Mouse (Mus musculus) cerebellum, adult 8-10 months (tissue): Measurements from ENCODE around the gene Ankrd39.

Experiments
- DNase-seq: peaks from one replicate; pipeline ENCODE4 v3.0.0; 2022

The Ankrd39 gene

DNA sequence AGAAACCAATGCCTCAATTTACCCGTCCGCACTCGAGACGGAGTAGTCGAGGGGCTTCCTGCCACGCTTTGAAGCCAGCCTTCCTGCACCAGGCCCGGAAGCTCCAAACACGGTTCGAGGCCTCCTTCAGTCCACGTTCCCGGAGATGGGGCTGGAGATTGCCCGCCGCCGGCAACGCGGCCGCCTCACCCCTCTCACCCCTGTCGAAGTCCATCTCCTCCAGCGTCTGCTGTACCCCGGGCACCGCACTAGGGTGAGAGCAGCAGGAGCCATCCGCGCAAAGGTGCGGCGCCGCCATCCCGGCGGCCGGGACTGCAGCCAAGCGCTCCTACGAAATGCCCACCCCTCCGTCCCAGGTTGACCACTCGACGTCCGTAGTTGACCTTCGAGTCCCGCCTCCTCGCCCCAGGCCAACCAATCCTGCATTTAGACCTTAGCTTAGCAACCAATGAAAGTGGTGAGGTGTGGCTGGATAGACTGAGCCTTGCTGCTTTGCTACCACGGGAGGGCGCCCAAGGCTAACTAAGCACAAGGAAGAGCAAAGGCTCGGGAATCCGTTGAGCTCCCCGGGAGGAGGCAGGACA is at the start of gene Ankrd39:
Gene Ankrd39 (minus strand): TSS at position 558 of the 584 bp plus-strand sequence.
- DNase-seq: peak; percentile 97

DNA sequence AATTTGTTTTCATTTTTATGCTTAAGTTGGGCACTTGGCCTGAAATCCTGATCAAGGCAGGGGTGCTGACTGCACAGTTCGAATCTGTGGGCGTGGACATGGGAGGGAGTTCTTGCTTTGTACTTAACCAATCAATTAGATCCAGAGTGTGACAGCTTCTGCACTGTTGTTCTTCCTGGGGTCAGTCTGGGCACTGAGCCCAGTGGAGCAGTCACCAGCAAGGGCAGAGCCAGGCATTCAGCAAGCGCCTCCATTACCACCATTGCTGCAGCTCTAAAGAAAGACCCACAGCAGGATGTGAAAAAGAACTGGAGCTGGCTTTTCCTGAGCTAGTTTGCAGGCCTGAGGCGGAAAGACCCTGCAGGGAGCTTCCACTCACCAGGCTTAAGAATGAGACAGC is 48.9 kb upstream of the Ankrd39 start:
- no peak for DNase-seq

DNA sequence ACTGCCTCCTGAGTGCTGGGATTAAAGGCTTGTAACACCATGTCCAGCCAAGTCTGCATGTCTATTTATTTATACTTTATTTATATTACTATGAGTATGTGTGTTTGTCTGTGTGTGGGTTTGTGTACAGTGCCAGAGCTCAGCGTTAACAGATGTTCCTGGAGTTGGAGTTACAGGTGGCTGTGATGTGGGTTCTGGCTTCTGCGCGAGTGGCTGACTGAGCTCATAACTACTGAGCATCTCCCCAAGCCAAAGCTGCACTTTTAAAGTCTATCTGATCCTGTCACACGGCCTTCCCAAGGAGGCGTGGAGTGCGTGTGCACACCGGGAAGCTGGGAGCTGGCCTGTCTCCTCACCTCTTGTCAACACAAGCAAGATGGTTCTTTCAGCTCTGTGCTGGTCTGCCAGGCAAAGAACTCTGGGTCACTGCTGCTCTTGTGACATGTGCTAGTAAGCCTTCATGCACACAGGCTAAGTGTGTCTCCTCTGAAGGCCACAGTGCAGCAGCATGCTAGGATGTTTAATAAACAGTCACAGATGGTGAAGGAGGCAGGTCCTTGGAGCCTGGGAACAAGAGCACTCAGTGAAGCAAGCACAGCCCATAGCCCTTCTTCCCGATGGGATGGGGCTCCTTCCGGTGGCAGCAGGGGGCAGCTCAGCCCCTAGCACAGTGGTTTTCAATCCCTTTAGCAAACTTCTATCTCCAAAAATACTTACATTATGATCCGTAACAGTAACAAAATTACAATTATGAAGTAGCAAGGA is 48.1 kb upstream of the Ankrd39 start:
- no peak for DNase-seq

DNA sequence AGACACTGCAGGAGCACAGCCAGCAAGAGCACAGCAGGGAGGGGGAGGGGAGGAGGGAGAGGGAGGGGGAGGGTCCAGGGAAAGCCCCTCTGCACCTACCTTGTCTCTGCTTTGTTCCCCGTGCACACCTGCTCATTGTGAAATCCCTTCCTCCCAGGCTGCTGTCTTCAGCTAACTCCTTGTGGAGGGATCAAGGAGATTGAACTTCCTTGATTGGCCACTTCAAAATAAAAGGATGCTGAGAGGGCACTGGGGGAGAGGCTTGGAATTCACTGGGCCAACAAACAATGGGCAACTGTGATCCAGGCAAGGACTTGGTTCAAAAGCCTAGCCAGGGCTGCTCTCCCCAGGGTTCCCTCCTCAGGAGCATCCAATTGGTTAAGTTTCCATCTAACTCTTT is 45.9 kb upstream of the Ankrd39 start:
- no peak for DNase-seq

DNA sequence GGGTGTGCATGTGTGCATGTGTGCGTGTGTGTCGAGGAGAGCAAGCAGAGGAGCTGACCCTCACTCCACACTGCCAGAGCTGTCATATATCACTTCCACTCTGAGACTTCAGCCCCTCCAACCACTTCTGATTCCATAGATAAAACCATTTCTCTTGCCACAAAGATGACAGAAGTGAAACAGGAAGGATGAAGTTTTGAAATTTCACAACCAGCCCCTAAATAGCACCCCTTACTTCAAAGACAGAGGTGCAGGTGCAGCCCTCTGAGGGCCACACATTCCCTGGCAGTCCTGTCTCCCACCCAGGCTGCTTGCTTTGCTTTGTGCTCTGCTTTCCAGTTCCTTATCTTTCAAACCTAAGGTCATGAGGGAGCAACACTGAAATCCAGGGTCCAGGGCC is 44.2 kb upstream of the Ankrd39 start:
- no peak for DNase-seq

DNA sequence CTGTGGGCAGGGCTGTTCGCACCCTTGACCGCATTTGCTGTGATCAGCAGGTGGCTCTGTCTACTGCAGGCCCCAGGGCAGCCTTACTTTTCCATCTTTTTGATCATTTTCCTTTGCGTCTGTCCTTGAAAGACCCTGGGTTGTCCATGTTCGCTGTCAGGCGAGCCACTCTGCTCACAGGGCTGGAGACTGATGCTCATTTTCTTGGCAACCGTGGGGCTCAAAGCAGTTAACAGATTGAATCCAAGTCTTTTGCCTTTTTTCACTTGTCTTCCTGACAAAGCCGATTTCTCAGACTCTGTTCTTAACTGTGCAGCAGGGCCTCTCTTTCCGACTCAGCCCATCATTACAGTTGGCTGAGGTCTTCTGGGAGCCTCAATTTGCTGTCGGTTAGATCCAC is 43.4 kb upstream of the Ankrd39 start:
- no peak for DNase-seq

DNA sequence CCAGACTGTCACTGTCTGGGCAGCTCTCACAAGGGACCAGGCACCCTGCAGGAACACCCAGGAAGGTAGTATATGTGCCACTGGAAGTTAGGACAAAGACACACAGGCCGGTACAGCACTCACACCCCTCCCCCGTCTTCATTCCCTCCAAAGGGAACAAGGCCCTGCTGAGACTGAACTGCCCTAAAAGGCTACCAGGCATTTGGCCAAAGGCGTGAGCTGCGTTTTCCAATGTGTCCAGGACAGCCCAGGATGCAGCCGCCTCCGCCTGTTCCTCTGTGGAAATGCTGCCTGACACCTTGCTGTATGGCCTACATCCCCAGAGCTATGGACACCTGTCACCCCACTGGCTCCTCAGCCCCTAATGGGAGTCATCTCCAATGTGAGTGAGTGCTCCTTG is 42.2 kb upstream of the Ankrd39 start:
- peak; percentile 49 for DNase-seq

DNA sequence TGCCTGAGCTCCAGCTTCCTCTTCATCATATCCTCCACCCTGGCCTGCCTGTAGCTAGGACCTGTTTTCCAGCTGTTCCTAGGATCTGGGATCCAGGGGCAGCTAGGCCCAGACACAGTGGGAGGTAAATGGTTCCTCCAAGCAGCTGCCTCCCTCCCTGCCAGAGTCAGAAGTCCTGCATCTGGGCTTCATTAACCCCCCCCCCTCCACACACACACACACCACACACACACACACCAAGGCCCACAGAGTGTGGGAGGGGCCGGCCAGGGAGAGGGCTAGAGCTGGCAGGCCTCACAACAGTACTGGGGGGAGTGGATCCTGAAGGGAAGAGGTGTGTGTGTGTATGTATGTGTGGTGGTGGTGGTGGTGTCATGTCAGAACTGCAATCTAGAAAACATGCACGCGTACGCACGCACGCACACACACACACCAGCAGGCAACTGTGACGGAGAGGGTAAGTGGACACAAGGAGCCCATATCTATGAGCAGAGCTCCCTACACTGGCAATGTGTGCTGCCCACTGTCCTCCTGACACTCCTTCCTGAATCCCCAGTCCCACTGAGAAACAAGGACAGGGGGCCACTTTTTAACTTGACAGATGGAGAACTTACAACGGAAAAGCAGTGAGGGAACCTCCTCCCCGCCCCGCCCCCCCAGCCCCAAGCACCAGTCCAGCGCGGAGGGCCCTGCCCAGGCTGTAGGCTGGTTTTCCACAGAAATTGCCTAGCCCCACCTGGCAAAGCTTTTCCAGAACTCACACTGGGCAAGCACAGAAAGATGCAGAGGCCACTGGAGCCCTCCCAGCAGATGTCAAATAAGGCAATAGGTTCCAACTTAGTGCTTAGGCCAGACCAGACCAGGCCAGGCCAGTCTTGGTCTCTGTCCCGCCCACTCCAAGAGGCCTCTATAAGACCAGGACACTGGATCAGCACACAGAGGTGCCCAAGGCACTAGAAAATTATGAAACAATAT is 41.5 kb upstream of the Ankrd39 start:
- DNase-seq: no peak

DNA sequence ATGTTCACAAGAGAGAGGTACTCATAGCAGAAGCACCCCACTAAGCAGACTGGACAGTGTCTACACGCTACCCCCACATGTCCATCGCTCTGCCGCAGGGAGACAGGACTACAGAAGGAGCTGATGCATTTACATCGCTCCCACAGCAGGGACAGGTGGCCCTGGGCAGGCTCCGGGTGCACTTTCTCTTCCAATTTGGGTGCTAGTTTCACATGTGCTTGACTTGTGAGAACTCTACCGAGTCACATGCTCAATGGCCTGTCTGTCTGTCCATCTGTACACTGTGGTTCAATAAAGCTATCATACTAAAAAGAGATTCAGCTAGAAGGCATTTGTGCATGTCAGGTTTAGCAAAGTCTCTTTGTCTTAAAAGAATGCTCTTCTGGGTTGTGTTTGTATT is 40.6 kb upstream of the Ankrd39 start:
- no peak for DNase-seq

DNA sequence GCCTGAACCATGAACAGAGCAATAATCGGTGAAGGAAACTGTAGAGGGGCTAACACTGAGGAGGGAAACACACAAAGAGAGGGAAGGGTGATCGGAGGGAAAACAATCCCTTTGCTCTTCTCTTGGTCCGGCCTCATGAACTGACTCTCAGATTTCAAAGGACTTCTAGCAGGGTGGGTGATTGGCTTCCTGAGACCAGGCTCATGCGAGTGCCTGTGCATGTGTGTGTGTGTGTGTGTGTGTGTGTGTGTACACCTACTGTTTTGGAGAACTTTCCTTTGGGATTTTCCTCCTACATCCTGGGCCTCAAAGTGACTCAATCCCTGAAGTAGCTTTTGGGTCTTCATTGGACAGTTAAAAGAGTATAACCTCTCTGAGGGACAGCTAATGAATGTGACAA is 39.0 kb upstream of the Ankrd39 start:
- DNase-seq: no peak

DNA sequence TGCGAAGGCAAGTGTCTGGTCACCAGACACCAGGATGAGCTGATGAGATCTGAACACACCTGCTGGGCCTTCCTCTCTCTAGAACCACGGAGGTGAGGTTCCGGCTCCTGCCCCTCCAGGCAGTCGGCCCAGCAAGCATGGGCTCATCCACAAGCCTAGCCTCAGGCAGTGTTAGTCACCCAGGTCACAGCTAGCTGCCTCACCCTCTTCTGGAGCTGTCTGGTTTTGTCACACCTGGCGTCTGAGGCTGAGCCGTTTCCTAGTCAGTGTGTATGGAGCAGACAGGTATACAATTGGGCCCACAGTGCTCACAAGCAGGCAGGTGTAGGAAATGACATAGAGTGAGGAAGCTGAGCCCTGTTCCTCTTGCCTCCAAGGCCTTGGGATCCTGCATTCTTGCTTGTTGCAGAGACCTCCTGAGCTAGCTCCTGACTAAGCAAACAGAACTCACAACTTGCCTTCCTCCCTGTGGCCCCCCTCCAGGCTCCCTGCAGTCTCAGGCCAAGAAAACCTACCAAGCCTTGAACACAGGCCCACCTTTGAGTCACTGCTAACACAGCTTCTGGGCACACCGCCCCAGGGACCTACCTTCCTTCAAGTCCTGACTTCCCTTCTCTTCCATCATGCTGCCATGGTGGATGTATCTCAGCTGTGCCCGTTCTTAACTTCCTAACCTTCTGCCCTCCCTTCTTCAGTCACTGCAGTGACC is 36.3 kb upstream of the Ankrd39 start:
- DNase-seq: no peak

DNA sequence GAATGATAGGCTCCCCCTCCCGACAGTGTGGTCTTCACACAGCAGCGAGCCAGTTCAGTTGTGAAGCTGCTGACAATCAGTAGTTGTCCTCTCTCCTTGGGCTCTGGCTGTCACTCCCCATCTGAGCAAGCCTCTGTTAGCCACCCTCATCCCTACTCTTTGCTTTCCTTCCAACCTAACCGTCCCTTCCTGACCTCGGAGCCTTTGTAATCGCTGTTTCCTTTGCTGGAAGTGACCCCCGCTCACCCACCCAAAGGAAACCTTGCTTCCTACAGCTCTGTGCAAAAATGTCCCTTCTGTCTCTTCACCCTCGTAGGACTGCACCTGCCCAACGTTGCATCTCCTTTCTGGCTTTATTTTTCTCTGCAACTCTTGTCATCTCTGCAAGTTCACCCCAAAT is 35.0 kb upstream of the Ankrd39 start:
- no peak for DNase-seq

DNA sequence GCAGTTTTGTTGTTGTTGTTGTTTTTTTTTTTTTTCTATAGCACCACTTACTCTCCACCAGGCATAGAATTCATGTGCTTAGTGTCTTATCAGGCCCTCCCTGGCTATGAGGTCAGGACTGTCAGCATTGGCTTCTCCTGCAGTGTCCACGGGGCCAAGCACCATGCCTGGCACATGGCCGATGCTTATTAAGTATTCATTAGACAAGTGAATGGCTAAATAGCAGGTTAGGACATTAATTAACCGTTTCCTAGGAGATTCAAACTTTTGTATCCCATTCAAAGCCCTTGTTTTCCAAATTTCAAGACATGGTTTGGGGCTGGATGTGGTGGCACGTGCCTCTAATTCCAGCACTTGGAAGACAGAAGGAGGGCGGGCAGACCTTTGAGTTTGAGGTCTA is 34.0 kb upstream of the Ankrd39 start:
- DNase-seq: no peak

DNA sequence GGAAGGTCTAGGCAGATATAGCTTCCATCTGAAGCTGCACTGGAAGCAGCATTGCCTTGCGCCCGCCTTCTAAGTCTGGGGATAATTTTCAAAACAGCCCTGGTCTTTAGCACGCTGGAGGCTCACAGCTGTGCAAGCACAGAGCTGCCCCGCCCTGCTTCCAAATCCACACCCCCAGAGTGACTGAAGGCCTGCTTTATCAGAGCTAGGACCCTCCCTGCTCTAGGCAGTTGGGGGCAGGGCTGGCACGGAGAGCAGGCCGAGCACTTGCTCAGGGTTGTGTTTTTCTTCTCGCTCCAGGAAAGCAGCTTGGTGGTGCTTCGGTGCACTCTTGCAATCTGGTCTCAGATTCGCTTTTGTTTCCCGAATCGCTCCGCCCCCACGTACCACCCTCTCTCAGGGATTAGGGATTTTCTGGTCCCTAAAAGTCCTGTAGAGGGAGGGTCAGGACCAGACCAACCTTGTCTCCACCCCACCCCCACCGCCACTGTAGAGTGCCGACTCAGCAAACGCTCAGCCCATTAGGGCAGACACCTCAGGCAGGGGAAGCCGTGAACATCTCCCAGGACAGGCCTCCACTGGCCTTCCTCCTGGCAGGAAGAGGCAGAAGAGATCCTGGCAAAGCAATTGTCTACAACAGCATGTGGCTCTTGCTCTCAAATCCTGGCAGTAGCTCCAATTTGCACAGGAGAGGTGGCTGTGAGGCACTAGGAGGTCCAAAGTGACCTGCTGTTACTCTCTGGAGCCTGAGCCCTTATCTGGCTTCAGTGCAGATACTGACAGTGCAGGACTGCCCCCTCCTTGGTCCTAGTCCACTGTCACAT is 33.4 kb upstream of the Ankrd39 start:
- DNase-seq: peak; percentile 54

DNA sequence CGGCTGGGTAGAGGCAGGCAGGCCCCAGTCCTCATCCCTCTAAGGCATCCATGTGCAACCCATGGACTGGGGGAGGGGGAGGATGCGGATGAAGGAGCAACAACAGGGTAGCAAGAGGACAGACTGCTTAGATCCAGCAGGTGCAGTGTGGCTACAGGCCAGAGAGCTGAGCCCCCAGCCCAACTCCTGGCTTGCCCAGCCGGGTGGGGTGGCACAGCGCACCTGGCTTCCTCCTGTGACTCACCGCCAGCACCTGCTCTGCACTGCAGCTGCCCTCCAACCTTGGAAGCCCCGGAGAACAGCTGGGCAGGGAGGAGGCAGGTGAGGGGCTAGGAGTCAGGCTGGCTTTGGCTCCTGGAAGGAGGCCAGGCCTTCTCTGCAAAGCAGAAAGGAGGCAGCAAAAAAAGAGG is 32.7 kb upstream of the Ankrd39 start:
- DNase-seq: no peak

DNA sequence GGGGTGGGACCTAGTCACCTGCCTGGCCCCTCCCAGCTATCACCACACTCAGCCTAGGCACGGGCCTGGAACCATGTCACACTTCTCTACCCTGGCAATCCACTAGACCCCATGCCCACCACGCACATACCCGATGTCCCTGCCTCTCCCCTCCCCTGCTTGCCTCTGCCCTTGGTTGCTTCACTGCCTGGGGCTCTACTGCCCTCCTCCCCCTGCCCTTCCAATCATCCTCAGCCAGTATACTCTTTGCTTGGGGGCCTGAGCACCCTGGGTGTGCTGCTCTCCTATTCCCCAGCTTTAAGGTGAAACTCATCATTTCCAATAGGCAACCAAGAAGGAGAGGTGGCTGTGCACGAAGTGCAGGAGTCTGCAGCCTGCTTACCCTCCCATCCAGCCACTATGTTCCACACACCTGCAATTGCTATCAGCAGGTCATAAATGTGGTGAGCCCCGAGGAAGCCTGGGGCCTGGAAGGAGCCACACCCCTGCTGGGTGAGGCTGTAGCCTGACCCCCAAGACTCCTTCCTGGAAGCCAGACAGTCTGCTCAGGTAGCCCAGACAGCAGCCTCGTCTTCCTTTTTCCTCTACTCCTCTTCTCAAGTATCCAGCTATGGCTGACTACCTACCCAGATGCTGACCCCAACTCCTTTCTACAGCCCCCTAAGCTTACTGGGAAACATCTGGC is 29.9 kb upstream of the Ankrd39 start:
- DNase-seq: no peak

DNA sequence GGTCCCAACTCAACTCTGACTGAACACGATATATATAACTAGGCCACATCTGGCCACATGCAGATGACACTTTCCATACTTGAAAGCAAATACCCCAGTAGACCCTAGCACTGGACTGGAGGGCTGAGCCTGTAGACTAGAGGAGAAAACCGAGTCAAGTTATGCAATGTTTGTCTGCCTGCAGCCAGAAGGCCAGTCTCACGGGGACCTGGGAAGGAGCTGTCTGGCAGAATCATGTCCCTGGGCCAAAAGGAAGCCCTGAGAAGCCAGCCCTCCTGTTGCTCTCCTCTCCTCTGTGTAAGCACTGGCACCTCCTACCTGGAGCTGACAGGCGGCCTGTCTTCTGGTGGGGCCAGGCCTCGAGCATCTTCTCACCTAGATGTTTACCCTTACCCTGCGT is 28.1 kb upstream of the Ankrd39 start:
- DNase-seq: no peak

DNA sequence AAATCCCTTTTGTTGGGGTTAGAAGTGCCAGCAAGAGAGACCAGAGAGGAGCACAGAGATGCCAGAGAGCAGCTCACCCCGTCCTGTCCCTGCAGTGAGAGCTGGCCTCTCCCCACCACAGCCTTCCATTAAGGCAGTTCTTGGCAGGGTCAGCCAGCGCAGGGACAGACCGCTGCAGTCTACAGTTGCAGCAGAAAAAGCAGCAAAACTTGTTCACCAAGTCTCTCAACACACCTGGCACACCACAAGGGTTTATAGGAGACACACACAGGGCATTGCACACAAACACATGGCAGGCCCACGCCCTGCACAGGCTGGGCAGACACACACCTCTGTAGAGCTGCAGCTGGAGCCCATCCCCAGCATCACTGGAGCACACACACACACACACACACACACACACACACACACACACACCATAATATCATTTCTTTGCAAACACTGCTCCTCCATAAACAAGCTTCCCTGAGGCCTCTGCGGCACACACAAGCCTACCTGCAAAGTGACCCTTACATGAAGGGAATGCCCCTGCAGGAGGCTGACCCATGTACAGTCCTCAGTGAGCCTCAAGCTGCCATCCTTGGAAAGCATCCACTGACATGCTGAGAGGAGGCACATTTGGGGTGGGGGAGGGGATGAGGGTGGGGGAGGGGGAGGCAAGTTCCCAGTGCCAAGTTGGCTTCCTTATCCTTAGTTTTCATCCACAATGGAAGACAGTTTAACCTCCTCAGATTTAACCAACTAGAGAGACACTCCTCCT is 27.1 kb upstream of the Ankrd39 start:
- DNase-seq: no peak

DNA sequence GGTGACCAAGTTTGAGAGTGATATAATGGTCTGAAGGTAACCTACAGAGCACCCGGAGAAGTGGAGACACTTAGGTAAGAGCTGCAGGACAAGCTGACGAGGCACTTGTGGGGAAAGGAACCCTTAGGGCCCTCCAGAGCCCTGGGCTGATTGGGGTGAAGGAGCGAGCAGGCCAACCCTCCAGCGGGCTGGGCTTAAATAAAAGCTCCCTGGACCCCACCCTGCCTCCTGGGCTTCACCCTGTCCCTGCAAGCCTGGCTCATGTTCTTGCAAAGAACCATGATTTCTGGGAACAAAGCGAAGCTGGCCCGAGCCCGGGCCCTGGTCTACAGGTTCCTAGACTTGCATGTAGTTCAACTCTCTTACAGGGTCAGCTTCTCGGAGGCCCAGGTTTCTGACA is 26.3 kb upstream of the Ankrd39 start:
- no peak for DNase-seq

DNA sequence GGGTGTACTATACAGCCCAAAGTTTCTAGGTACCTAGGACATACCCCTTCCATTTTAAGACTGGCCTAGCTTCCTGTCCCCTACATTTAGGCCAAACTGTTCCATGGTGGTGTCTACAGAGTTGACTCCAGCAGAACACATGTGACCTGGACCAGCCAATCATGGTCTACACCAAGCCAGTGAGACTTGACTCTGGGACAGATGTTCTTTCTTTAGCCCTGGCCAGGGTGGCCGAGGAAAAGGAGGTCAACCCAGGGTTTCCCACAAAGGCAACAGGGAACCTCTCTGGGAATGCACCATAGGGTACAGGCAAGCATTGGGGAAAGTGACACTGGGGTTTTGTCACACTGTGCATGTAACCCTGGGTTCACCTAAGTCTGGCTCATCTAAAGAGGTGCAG is 25.5 kb upstream of the Ankrd39 start:
- DNase-seq: no peak
